Mouse (Mus musculus) adrenal gland, postnatal 4 days (tissue): ENCODE results near the gene Scn8a. TPM values are rescaled to one million over a fixed set of nuclear protein-coding genes. Genes with fewer than 3 reads are reported as not detected.
"Not testable (repeated sequence)": the region's sequence is repeated elsewhere in the genome, so short reads cannot be mapped to it uniquely, and the experiment has no call there.

Experiments used
- DNase-seq, 2 experiments: peaks; one replicate each; pipeline ENCODE4 v3.0.0; 2021 to 2022; ENCODE audit warnings: low spot score in 2 of 2, mixed read lengths in 2 of 2
- long read RNA-seq, 2 experiments: library from polyadenylated mRNA; stranded (forward); transcript quantifications; one replicate each; pipeline ENCODE4 v2.0.0; 2021
- total RNA-seq, 2 experiments: library from RNA; stranded (reverse); gene quantifications; 2 replicates each; pipeline ENCODE4 v1.2.3; 2021

Gene Scn8a
- 10 to 100 TPM; 10.9 to 13.6 TPM for total RNA-seq
- long read RNA-seq, experiment 1, partial matches to known transcripts, result 1 of 5 reads
- long read RNA-seq, experiment 1, other reads (novel, unspliced or antisense), result 4 of 5 reads
- long read RNA-seq, experiment 2, partial matches to known transcripts, result 3 of 5 reads
- long read RNA-seq, experiment 2, other reads (novel, unspliced or antisense), result 2 of 5 reads

DNA sequence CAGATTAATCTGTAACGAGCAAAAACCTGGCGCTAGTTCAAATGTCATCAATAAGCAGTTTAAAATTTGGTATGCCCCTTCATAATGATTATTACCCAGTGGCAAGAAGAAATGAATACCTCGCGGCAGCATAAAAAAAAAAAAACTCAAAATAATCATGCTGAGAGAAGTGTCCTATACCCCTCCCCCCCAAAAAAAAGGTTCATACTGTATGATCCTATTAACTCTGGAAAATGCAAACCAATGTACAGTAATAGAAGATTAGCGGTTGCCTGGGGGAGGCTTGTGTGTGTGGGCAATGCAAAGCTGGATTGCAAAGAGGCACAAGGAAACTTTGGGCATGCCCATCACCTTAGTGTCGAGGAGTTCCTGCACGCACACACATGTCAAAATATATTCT, at the start of gene Scn8a:
Scn8a (plus strand) TSS at position 301 of the 400 bp plus-strand sequence.
- no peak for DNase-seq

DNA sequence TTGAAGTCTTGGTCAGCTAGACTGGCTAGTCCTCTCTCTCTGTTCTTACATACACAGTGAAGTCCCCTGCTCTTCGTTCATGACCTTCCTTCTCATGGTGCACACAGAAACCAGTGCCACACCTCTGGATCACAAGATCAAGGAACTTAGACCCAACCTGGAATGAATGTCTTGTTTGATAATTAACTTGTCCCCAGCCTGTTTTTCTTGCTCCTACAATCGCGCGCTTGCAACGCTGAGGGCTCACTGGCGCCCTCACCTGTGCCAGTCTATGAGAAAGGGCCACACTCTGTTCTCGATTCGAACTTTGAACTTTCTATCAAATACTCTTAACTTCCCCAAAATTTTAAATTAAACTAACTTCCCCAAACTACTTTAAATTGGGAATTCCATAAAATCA, 47.8 kb upstream of the Scn8a start:
- DNase-seq, result no peak

DNA sequence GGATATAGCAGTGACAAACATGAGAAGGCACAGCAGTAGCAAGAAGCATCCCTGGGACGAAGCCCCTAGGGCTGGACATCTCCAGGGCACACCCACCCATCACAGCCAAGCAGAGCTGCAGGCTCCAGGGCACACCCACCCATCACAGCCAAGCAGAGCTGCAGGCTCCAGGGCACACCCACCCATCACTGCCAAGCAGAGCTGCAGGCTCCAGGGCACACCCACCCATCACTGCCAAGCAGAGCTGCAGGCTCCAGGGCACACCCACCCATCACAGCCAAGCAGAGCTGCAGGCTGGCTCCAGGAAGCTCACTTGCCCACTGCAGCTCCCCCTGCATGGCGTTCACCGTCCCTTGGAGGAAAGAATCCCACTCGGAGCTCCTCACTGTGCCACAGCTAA, 47.3 kb upstream of the Scn8a start:
- DNase-seq, result not testable (repeated sequence)

DNA sequence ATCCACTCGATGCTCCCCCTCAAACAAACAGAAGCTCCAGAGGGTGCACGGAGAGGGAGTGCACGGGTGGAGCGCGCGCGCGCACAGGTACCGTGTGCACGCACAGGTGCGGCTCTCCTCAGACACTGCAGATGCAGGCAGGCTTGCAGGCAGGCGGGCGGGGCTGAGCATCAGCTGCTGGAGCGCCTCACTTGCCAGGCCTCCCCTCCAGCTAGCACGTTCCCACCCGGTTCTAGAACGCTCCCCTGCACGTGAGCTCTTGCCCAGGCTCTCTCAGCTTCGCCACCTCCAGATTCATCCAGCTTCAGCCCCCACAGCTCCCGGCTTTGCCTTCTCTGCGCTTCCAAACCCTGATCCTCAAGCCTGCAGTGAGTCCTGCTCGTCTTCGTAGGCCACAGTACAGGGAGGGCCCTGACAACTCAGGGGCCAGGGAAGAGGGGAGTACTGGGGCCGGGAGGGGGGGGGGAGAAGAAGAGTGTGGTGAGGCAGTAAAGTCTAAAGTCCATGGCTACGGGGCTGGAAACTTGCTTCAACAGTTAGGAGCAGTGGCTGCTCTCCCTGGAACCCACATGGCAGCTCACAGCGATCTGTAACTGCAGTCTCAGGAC, 44.3 kb upstream of the Scn8a start:
- no peak for DNase-seq

DNA sequence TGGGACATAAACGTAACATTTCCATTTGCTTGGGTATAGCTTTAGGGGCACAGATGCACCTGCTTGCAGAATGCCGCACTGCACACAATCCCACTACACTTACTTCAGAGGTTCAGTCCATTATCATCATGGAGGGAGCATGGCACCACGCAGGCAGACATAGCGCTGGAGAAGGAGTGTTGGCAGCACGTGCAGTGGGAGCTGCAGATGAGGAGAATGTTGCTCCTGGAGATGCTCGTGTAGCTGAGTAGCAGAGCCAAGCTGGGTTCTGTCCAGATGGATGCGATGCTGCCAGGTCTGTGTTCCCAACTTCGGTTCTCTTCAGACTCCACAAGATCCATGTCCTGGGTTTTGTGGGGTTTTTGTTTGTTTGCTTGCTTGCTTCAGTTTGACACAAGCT, 43.6 kb upstream of the Scn8a start:
- no peak for DNase-seq

DNA sequence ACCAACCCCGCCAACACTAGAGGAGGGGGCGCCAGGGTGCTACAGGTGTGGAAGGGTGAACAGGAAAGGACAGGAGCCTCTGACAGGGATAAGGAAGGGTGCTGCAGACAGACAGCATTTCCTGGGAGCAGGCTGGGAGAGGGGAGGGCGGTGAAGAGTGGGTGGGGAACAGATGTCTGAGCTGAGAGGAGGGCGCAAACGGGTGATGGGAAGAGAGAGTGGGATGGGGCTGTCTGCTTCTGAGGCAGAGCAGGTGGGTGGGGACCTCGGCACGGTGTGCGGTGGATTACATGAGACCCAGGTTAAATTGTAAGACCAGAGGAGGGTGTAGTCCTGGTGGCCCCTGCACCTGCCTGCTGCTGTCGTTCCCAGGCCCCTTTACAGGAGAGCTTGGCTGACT, 39.9 kb upstream of the Scn8a start:
- no peak for DNase-seq

DNA sequence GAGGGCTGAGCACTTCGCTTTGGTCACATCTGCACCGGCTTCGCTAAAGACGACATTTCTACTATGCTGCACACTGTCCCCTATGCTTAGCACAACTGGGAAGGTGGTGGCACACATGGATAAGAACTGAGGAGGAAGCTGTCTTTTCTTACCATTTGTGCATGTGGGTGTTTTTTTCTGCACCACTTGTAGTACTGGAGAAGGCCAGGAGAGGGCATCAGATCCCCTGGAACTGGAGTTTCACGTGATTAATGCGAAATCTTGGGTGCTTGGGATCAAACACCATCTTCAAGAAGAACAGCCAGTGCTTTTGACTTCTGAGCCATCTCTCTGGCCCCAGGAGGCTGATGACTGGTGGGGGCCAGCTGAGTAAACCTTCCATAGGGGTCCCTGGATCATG, 39.0 kb upstream of the Scn8a start:
- no peak for DNase-seq

DNA sequence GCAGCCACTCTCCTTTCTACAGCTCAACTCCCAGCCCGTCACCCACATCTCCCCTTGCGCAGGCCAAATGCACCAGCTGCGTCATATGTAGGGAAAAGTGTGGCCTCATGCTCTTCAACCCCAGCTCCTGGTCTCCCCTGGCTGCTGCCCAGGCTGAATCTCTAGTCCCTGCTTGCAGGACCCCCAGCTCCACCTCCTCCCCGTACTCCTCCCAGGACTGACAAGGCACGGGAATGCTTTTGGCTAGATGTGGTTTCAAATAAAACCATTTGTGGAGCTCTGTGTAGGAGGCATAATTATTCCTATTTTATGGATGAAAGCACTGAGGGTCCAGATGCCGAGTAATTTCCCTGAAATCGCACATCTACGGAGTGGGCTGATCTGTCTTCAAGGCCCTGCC, 37.5 kb upstream of the Scn8a start:
- no peak for DNase-seq

DNA sequence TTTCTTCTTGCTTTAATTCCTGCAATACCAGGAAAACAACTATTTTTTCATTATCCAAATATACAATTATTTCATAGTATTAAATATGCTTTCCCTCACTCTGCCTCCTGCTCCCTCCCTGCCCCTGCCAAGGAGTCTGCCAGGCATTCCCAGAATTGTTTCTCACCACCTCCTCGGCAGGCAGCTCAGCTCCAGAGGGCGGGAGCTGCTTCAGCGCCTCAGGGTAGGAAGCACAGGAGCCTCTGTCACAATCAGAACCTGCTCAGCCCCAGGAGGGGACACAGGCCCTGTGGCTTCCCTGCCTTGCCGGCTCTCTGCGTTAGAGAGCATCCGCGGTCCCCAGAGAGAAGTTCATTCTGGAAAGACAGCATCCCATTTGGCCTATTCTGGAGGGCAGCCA, 36.9 kb upstream of the Scn8a start:
- no peak for DNase-seq

DNA sequence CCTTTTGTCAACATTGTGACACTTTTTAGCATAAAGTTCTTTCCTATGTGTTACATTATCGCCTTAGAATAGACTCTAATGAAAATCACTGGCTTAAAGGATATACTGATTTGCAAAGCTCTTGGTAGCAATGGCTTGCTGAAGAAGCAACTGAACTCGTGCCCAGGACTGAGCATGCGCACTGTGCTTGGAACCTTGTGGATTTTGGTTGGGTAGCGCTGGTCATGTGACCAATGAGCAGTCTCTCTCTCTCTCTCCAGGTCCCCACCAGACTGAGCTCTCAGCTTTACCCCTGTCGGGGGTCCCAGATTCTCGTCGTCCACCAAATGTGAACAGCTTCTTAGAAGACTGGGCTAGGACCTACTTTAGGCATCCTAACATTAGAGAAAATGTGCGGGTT, 32.9 kb upstream of the Scn8a start:
- DNase-seq, result no peak

DNA sequence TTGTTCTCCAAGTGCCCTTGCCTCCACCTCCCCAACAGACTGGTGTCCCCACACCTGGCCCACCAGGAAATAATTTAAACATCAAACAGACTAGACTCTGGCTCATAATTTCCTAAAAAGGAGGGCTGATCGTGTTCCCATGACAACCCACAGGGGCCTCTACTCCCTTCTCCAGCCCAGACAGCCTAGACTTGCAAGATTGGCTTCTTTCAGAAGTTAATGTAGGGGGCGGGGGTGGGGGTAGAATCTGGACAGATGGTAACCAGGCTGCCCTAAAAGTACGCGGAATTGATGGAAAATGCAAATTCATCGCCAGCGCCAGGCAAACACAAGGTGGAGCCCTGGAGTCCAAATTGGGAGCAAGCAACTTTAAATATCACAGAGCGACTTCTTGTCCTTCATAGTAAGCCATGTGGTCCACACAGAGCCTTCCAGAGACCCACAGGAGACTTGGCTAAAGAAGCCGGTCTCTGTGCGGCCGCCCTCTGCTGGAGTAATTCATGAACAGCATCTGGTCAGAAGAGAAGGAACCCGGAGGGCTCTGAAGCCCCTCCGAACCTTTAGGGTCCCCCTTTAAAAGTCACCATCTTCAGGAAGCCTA, 31.0 kb upstream of the Scn8a start:
- peak in 1 of 2 experiments; percentile 25 for DNase-seq

DNA sequence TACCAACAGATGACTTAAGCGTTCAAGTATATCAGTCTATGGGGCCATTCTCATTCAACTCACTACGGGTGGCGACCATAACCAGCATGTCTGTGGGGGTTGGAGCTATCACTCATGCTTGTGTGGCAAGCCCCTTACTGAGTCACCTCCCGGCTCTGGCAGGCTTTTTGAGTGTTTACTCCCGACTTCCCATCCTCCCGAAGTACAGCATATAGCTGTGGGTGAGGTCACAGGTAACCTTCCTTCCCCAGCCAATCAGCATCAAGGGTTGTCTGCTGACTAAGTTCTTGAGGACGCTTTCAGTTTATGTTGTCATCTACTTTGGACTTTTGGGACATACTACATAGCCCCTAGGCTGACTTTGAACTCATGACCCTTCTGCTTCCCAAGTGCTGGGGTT, 25.3 kb upstream of the Scn8a start:
- no peak for DNase-seq

DNA sequence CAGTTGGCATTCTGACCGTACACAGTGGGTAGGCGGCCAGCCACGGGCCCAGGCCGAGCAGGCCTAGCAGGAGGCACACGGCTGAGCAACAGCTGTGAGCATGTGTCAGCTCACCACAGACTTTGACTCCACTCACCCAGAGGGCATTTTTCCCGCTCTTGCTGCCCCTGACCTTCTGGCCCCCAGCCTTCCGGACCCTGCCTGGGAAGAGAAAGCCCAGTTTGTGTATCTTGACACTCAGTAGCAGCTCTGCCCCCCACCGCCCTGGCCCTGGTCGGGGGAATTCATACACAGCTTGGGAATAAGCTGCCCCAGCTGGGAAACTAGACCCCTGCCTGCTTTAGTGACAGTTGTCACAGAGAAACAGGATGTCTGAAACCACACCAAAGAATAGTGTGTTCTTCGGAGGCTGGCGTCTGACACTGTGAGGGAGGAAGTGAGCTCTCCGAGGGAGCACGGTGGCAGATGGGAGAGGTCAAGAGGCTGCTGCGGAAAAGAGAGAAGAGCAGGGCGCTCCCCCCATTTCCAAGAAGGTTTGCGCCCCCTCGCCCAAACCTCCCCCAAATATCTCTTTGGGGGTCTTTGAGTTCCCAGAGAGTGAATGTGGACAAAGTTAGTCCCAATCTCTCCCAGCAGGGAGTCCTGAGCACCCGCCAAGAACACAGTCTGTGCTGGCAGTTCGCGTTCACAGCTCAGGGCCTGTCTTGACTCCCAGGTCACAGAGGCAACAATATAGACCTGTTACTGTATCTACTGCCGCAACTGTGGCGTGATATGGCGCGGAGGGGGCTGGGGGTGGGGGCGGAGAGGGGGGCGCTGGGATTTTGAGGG, 24.4 kb upstream of the Scn8a start:
- no peak for DNase-seq

DNA sequence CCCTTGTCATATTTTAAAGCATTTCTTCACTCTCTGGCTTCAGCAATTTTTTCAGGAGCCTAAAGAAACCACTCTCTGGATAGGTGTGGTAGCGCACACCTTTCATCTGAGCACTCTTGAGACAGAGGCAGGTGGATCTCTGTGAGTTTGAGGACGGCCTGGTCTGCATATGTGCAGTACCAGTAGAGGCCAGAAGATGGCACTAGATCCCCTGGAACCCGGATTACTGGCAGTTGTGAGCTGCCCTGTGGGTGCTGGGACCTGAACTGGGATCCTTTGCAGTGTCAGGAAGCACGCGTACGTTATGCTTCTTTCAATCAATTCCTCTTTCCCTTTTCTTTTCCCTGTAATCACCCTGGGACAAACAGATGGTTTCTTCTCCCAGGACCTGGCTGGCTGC, 22.5 kb upstream of the Scn8a start:
- no peak for DNase-seq

DNA sequence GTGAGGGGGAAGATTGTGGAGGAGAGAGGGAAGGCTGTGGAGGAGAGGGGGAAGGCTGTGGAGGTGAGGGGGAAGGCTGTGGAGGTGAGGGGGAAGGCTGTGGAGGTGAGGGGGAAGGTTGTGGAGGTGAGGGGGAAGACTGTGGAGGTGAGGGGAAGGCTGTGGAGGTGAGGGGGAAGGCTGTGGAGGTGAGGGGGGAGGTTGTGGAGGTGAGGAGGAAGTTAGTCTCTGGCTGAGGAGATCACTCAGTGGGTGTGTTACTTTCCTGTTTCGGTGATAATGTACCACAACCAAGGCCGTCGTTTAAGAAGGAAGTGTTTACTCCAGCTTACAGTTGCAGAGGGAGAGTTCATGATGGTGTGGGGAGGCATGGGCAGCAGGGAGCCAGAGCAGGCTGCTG, 12.1 kb upstream of the Scn8a start:
- no peak for DNase-seq

DNA sequence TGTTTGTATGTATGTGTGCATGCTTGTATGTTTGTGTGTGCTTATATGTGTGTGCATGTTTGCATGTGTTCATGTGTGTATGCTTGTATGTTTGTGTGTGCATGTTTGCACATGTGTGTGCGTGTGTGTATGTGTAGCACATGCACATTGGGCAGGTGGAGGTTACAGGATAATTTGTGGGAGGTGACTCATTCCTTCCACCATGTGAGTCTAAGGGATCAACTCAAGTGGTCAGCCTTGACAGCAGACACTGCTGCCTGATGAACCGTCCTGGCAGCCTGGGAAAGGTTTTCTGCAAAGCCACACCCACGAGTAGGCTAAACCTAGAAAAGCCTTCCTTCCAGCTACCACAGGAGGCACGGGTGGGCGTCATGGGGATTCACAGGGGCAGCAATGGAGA, 8.8 kb upstream of the Scn8a start:
- no peak for DNase-seq

DNA sequence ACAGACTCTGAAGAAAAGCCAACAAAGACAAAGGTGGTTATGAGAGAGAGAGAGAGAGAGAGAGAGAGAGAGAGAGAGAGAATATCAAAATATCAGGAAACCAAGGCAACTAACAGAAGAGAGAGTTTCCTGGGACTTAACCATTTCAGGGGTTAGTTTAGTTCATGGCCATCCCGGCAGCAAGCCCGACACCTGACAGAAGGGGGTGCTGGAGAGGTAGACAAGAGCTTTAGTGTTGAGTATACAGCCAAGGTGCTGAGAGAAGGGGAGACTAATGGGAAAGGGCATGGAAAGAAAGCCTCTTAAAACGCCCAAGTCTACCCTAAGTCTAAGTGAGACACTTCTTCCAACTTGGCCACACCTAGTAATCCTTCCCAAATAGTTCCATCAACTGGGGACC, 4.1 kb upstream of the Scn8a start:
- DNase-seq, result no peak

DNA sequence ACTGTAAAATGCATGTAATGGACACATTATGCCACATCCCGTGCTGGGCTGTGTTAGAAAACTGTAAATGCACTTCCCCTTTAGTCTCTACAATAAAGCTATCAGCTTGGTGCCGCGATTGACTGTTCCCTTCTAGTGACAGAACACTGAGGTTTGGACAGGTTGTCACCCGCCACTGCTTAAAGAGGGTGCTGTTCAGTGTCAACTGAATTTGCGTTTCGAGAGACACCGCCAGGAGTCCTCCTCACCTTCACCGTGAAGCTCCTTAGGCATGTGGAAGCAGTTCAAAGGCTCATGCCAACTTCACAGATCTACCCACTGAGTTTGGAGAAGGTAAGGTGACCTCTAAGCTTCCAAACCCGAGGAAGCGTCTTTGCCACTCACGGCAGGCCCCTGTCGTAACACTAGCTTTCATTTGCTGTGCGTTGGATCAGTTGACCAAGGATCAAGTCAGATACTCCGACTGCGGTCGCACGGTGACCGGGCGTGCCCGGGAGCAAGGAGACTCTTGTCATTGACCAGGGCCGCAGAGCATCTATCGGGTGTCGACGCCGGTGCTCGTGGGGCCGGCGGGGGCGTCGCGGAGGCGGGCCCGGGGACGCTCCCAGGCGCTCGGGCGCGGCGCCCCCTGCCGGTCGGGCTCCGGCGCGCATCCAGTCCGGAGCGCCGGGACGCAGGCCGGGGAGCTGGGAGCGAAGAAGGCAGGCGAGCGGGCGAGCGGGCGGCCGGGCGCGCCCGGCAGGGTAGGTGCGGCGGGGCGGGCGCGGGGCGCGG, 530 bp downstream of the Scn8a start:
- DNase-seq, result peak; percentile 45

DNA sequence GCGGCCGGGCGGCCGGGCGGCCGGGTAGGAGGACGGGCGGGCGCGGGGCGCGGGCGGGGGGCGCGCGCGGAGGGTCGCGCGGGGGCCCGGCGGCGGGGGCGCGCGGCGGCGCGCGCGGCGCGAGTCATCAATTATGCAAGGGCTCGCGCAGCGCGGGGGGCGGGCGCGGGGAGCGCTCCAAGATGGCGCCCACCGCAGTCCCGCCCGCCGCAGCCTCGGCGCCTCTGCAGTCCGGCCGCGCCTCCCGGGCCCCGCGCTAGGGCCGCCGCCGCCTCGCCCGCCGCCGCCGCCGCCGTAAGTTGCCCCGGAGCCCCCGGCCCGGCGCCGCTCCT, 1.1 kb downstream of the Scn8a start:
- no peak for DNase-seq

DNA sequence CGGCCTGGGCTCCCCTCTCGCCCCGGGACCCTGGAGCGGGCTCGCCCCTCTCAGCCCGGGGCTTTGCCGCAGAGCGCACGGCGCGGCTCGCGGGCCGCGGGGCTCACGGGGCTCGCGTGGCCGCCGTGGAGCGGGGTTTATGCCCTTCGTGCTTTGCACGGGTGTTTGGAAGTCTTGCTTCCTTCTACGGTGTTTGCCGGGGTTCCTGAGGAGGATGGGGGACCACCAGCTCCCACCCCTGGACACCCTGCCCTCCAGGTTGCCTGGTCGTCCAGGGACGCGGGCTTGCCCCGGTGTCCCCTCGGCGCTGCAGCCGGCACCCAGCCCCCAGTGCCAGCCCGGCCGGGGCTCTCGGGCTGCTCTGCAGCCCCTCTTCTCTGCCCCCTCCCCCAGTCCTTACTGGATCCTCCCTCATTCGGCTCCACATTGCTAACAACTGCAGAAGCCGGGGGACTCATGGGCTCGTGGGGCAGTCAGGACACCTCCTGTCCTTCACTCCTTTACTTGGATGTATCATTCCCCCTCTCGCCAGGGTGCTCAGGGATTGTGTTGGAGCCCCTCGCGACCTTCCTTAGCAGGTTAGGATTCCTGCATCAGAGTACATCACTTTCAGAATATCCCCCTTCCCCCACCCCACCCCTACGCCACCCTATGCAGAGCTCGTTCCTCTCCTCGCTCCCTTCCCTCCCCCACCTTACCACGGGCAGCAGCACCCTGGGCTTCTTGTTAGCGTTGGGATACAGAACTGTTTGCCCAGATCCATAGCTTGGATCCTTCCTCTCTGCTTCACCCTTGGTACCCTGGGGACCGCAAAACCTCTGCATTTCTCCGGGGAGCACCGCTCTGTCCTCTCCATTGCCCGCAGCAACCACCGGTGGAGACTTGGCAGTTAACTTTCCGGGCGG, 1.7 kb downstream of the Scn8a start:
- no peak for DNase-seq

DNA sequence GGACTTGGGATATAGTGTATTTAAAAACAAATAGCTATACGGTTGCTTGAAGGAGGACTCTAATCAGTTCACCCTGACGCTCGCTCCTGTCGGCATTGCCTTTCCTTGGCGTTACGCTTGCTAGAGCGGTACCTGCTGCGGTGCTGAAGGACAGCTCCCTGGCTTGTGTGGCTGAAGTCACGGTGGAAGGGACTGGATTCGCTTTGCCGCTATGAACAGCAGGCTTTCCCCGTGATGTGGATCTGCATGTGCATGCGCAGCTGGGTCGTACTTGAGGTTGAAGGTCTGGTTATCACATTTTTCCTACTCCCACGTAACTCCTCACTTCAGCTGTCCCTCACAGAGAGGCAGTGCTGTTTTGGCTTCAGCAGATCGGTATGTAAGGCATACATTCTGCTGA, 3.5 kb downstream of the Scn8a start:
- DNase-seq, result peak; percentile 64 to 67
